Mouse (Mus musculus) CH12.LX (cell line): ENCODE data around the gene Lin28a. TPM values are rescaled to one million over a fixed set of nuclear protein-coding genes. Genes with fewer than 3 reads are reported as not detected.

Source experiments
- DNase-seq: peaks from one replicate; pipeline ENCODE4 v3.0.0-alpha.2; 2013; ENCODE audit errors: extremely low read depth
- H3K27ac ChIP-seq: 2 replicates; pipeline ENCODE4 v1.5.1; 2012; ENCODE audit warnings: low read depth, mild to moderate bottlenecking, control low read depth, moderate library complexity; ENCODE audit not compliant: insufficient read depth
- H3K27me3 ChIP-seq: replicated peaks from 2 replicates; pipeline ENCODE3; 2012; ENCODE audit warnings: inconsistent platforms
- H3K36me3 ChIP-seq, 2 experiments: replicated peaks in 1 of 2; 2 replicates each; pipeline versions ENCODE3 to v1.6.1; 2012; ENCODE audit warnings: inconsistent platforms in 1 of 2, low read length in 1 of 2, mild to moderate bottlenecking in 1 of 2, mixed read lengths in 1 of 2, moderate library complexity in 1 of 2; ENCODE audit not compliant: control insufficient read depth in 1 of 2, insufficient read depth in 1 of 2
- H3K4me1 ChIP-seq, 2 experiments: 2 replicates each; pipeline ENCODE4 v1.6.1; 2012; ENCODE audit warnings: inconsistent platforms in 1 of 2, moderate library complexity in 1 of 2; ENCODE audit not compliant: insufficient read depth in 2 of 2, control insufficient read depth in 1 of 2
- H3K4me2 ChIP-seq: 2 replicates; pipeline ENCODE4 v1.6.1; 2012; ENCODE audit warnings: low read depth, mild to moderate bottlenecking, control low read depth; ENCODE audit not compliant: poor library complexity, insufficient read depth, severe bottlenecking
- H3K4me3 ChIP-seq, 3 experiments: fragments of 150-350 bp in 1 of 3; sonication (generic) in 1 of 3; replicated peaks in 1 of 3; 2 replicates each; pipeline versions ENCODE3 to v1.5.1; 2011 to 2012; ENCODE audit warnings: low read depth in 2 of 3, low read length in 2 of 3, mild to moderate bottlenecking in 2 of 3, moderate library complexity in 2 of 3, control low read depth in 1 of 3, improper control_type of control experiment in 1 of 3, inconsistent platforms in 1 of 3, mixed read lengths in 1 of 3; ENCODE audit not compliant: poor library complexity in 1 of 3
- H3K79me2 ChIP-seq: replicated peaks from 2 replicates; pipeline ENCODE4 v1.6.1; 2012; ENCODE audit warnings: mild to moderate bottlenecking, moderate library complexity; ENCODE audit not compliant: control insufficient read depth, poor library complexity, insufficient read depth, severe bottlenecking; ENCODE audit errors: extremely low read depth
- H3K9ac ChIP-seq: 2 replicates; pipeline ENCODE4 v1.6.1; 2012; ENCODE audit warnings: low read depth, mild to moderate bottlenecking, control low read depth, moderate library complexity; ENCODE audit not compliant: insufficient read depth
- H3K9me3 ChIP-seq: replicated peaks from 2 replicates; pipeline ENCODE3; 2012; ENCODE audit warnings: low read length, inconsistent platforms, mixed read lengths
- CHD2 ChIP-seq: IDR thresholded peaks from 2 replicates; pipeline ENCODE4 v1.6.1; 2011; ENCODE audit warnings: low read length, improper control_type of control experiment
- CTCF ChIP-seq, 2 experiments: IDR thresholded peaks in 1 of 2; conservative IDR thresholded peaks in 1 of 2; 2 replicates each; pipeline ENCODE4 v1.5.1; 2011 to 2012; ENCODE audit warnings: low read depth in 2 of 2, low read length in 2 of 2, improper control_type of control experiment in 1 of 2, inconsistent platforms in 1 of 2, mild to moderate bottlenecking in 1 of 2, moderate library complexity in 1 of 2
- E2F4 ChIP-seq: IDR thresholded peaks from 2 replicates; pipeline ENCODE4 v1.6.1; 2011; ENCODE audit warnings: low read depth, low read length, improper control_type of control experiment; ENCODE audit not compliant: insufficient replicate concordance
- EP300 ChIP-seq: IDR thresholded peaks from 2 replicates; pipeline ENCODE4 v1.6.1; 2011; ENCODE audit warnings: low read length, improper control_type of control experiment
- KAT2A ChIP-seq: IDR thresholded peaks from 2 replicates; pipeline ENCODE4 v1.6.1; 2012; ENCODE audit warnings: low read length, improper control_type of control experiment, inconsistent platforms; ENCODE audit not compliant: insufficient replicate concordance
- MAZ ChIP-seq: IDR thresholded peaks from 2 replicates; pipeline ENCODE4 v1.6.1; 2012; ENCODE audit warnings: low read depth, mild to moderate bottlenecking, inconsistent platforms, low read length, improper control_type of control experiment, moderate library complexity
- MXI1 ChIP-seq: IDR thresholded peaks from 2 replicates; pipeline ENCODE4 v1.6.1; 2011; ENCODE audit warnings: mild to moderate bottlenecking, low read depth, low read length, improper control_type of control experiment
- POLR2A ChIP-seq: IDR thresholded peaks from 2 replicates; pipeline ENCODE4 v1.6.1; 2011; ENCODE audit warnings: low read depth, mild to moderate bottlenecking, improper control_type of control experiment, low read length
- POLR2AphosphoS2 ChIP-seq: IDR thresholded peaks from 2 replicates; pipeline ENCODE4 v1.6.1; 2011; ENCODE audit warnings: low read depth, low read length, improper control_type of control experiment
- ZNF384 ChIP-seq: IDR thresholded peaks from 2 replicates; pipeline ENCODE4 v1.6.1; 2012; ENCODE audit warnings: low read depth, low read length, improper control_type of control experiment, inconsistent platforms
- dilution Hi-C: fragments of 300-500 bp; cut with MboI; formaldehyde crosslinking; loops from 2 replicates; pipeline ENCODE4 v1.14.3; 2020; ENCODE audit warnings: low sequenced_read_pairs; ENCODE audit not compliant: extremely low pct_unique_long_range_greater_than_20kb, extremely low pct_ligation_motif_present
- in situ Hi-C: fragments of 300-500 bp; cut with MboI; formaldehyde crosslinking; loops from 3 replicates; pipeline ENCODE4 v1.14.3; 2019; ENCODE audit warnings: low sequenced_read_pairs, low pct_ligation_motif_present, low pct_unique_long_range_greater_than_20kb, mixed read lengths
- polyA plus RNA-seq: library from polyadenylated mRNA; unstranded; fragments of >175 nt; gene quantifications from 2 replicates; pipeline ENCODE4 v1.2.1, GENCODE M21; 2012; ENCODE audit warnings: low read depth; ENCODE audit not compliant: insufficient read length
- total RNA-seq, 2 experiments: library from RNA; depleted of rRNA; stranded (reverse); fragments of 300-350 nt in 1 of 2; fragments of >200 nt in 1 of 2; gene quantifications; 2 replicates each; pipeline ENCODE4 v1.2.3; 2012 to 2014

The Lin28a gene
- total and polyA plus RNA-seq, 3 experiments, result 0.08 TPM; not detected in 2

DNA sequence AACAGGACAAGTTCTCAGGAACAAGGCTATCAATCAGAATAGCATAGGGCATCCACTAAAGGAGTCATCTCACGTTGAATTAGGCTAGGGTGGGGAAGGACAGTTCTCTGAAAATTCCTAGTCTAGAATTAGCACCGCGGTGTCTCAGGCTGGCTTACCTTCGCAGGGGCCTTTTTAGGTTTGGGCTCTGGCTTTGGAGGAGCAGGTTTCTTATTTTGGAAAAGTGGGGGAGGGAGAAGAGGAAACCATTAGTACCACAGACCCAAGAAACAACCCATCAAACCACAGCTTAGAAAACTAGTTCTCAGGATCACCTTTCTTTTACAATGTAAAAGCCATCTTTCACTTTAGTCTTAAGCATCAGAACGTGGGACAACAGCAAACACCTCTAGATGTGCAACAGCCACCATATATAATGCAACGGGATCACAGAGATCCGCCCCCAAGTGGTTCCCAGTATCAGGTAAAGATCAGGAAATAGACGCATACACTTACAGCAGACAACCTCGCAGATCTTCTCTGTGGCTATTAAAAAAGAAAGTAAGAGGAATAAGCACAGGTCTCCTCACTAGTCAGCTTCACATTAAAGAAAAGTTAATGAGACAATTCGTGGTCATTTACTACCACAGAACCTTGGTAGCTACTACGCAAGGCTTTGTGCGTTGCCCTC, 52.2 kb downstream of the Lin28a start:
- peaks cover 0 to 35% of the 10 kb centered on the region in 2 experiments; a peak in 3 of 4 replicates for H3K4me1 ChIP-seq
- H3K27ac ChIP-seq, result no peak overlapping the region
- peak overlapping the region; percentile 62 to 75 (median 70) for H3K4me3 ChIP-seq
- DNase-seq, result no peak
- peaks cover 27 to 55% of the 10 kb centered on the region in 2 experiments for H3K36me3 ChIP-seq
- H3K27me3 ChIP-seq, result no peaks in the 10 kb centered on the region
- peak overlapping the region; percentile 88 for H3K9ac ChIP-seq
- in situ Hi-C loops, result no loop called here
- H3K79me2 ChIP-seq, result peaks cover 9% of the 10 kb centered on the region
- TF ChIP-seq ZNF384 (no peak), E2F4 (no peak), MAZ (no peak), EP300 (no peak), CHD2 (no peak)
- H3K9me3 ChIP-seq, result no peaks in the 10 kb centered on the region
- dilution Hi-C loops, result no loop called here
- H3K4me2 ChIP-seq, result peak overlapping the region; percentile 97

- dilution Hi-C loops, result no loop called here
- in situ Hi-C loops, result no loop called here
These were observed 56.1 kb downstream of the Lin28a start for GRCm38 (mm10) chr4:133962566-133962965.

GRCm38 (mm10) chr4:133958884-133959283, 59.8 kb downstream of the Lin28a start:
- in situ Hi-C loops (no loop called here), dilution Hi-C loops (no loop called here)
- H3K79me2 ChIP-seq, result no peaks in the 10 kb centered on the region
- DNase-seq, result no peak
- H3K27me3 ChIP-seq, result no peaks in the 10 kb centered on the region
- peaks cover 0 to 6% of the 10 kb centered on the region in 2 experiments; a peak in 2 of 4 replicates for H3K4me1 ChIP-seq
- no peak overlapping the region for H3K27ac ChIP-seq
- H3K9ac ChIP-seq, result no peak overlapping the region
- no peaks in the 10 kb centered on the region for H3K9me3 ChIP-seq
- no peak overlapping the region for H3K4me3 ChIP-seq
- no peak overlapping the region for H3K4me2 ChIP-seq
- peaks cover 5 to 14% of the 10 kb centered on the region in 2 experiments for H3K36me3 ChIP-seq
- TF ChIP-seq CTCF (conservative IDR thresholded peaks at IDR 0.05 in 1 of 2, IDR thresholded peaks at IDR 0.05 in 1 of 2; ENCODE audit: low read depth in 2 of 2, low read length in 2 of 2) (no peak), KAT2A (no peak), MXI1 (no peak)

More at GRCm38 (mm10) chr4:133962566-133962965, 56.1 kb downstream of the Lin28a start:
- Histone ChIP-seq H3K4me1 (peaks cover 0 to 26% of the 10 kb centered on the region in 2 experiments; a peak in 3 of 4 replicates), H3K4me3 (no peak overlapping the region), H3K4me2 (no peak overlapping the region)
- TF ChIP-seq POLR2A (no peak), POLR2AphosphoS2 (peak; percentile 49)
- TF ChIP-seq, all 38 proteins: peak for 1
- DNase-seq, result no peak
- no peak overlapping the region for H3K9ac ChIP-seq
- H3K79me2 ChIP-seq, result peaks cover 9% of the 10 kb centered on the region
- peaks cover 19 to 36% of the 10 kb centered on the region in 2 experiments for H3K36me3 ChIP-seq
- no peak overlapping the region for H3K27ac ChIP-seq
- H3K27me3 ChIP-seq, result no peaks in the 10 kb centered on the region
- H3K9me3 ChIP-seq, result no peaks in the 10 kb centered on the region
